Mouse (Mus musculus) adrenal gland (tissue): ENCODE data around the gene Zfp830.

Source experiments
- intact Hi-C: fragments of 180-260 bp; cut with DNase I; formaldehyde crosslinking; loops from one replicate; pipeline ENCODE4 v1.15.1; 2025
- long read RNA-seq, 2 experiments: library from polyadenylated mRNA; unstranded; transcript quantifications; one replicate each; pipeline ENCODE4 v2.0.0; 2020; ENCODE audit warnings: borderline replicate concordance in 1 of 2; ENCODE audit not compliant: insufficient replicate concordance in 1 of 2

Gene Zfp830
- long read RNA-seq, experiment 1, transcript Zfp830-201 (1 exons, 1,591 nt): major isoform, 21 of 21 reads
- long read RNA-seq, experiment 1, partial matches to known transcripts: 0 of 21 reads
- long read RNA-seq, experiment 1, other reads (novel, unspliced or antisense): 0 of 21 reads
- long read RNA-seq, experiment 2, transcript Zfp830-201 (1 exons, 1,591 nt): major isoform, 35 of 35 reads
- long read RNA-seq, experiment 2, partial matches to known transcripts: 0 of 35 reads
- long read RNA-seq, experiment 2, other reads (novel, unspliced or antisense): 0 of 35 reads

GRCm38 (mm10) chr11:82763742-82764437 lies at the start of gene Zfp830, which contains the start of gene Cct6b:
Gene Zfp830 (plus strand): TSS chr11:82764345.
Gene Cct6b (minus strand): TSS chr11:82764321.
- intact Hi-C loops: loop anchor here (2.0 kb wide), 1 partner anchor 17 kb away; the partner anchor contains the start of gene Lig3

GRCm38 (mm10) chr11:82719294-82719693 lies 44.9 kb upstream of the Zfp830 start:
- intact Hi-C loops: no loop called here

GRCm38 (mm10) chr11:82726862-82727261 lies 37.3 kb upstream of the Zfp830 start:
- intact Hi-C loops: no loop called here

GRCm38 (mm10) chr11:82734227-82734626 lies 29.9 kb upstream of the Zfp830 start:
- intact Hi-C loops: no loop called here

- intact Hi-C loops: no loop called here
Measured at GRCm38 (mm10) chr11:82739006-82739405, 25.1 kb upstream of the Zfp830 start.

GRCm38 (mm10) chr11:82746138-82746537 lies 18.0 kb upstream of the Zfp830 start:
- intact Hi-C loops: loop anchor here (5.0 kb wide), 2 partner anchors 126 to 146 kb away; partner anchors contain the start of genes Fndc8, Rad51d and Rffl

GRCm38 (mm10) chr11:82746857-82747366 lies 17.2 kb upstream of the Zfp830 start:
- intact Hi-C loops: loop anchor here (5.0 kb wide), 2 partner anchors 125 to 145 kb away; partner anchors contain the start of genes Fndc8, Rad51d and Rffl

- intact Hi-C loops: no loop called here
Measured at GRCm38 (mm10) chr11:82752349-82753115, 11.6 kb upstream of the Zfp830 start.

GRCm38 (mm10) chr11:82755919-82756318 lies 8.2 kb upstream of the Zfp830 start:
- intact Hi-C loops: no loop called here

- intact Hi-C loops: no loop called here
Measured at GRCm38 (mm10) chr11:82762286-82762829, 1.8 kb upstream of the Zfp830 start.

- intact Hi-C loops: no loop called here
Measured at GRCm38 (mm10) chr11:82763261-82763660, 884 bp upstream of the Zfp830 start.

GRCm38 (mm10) chr11:82764438-82764924 lies 336 bp downstream of the Zfp830 start:
- intact Hi-C loops: loop anchor here (2.0 kb wide), 1 partner anchor 16 kb away; the partner anchor contains the start of gene Lig3

GRCm38 (mm10) chr11:82780134-82780533 lies 16.0 kb downstream of the Zfp830 start:
- intact Hi-C loops: loop anchor here (2.0 kb wide), 1 partner anchor 15 kb away; the partner anchor contains the start of genes Cct6b and Zfp830

GRCm38 (mm10) chr11:82780983-82781903 lies 17.1 kb downstream of the Zfp830 start, which contains the start of gene Lig3:
Gene Lig3 (plus strand): TSS chr11:82781108.
- intact Hi-C loops: loop anchor here (2.0 kb wide), 1 partner anchor 16 kb away; the partner anchor contains the start of genes Cct6b and Zfp830

GRCm38 (mm10) chr11:82782197-82782596 lies 18.1 kb downstream of the Zfp830 start:
- intact Hi-C loops: no loop called here

- intact Hi-C loops: no loop called here
Measured at GRCm38 (mm10) chr11:82783453-82783852, 19.3 kb downstream of the Zfp830 start.

- intact Hi-C loops: no loop called here
Measured at GRCm38 (mm10) chr11:82806656-82807055, 42.5 kb downstream of the Zfp830 start.

GRCm38 (mm10) chr11:82807370-82807769 lies 43.2 kb downstream of the Zfp830 start:
- intact Hi-C loops: no loop called here

GRCm38 (mm10) chr11:82808485-82808884 lies 44.3 kb downstream of the Zfp830 start:
- intact Hi-C loops: no loop called here
